Mouse (Mus musculus): ENCODE data around the gene Cog5. TPM values are rescaled to one million over a fixed set of nuclear protein-coding genes. Genes with fewer than 3 reads are reported as not detected.

Cog5 gene
- polyA plus RNA-seq, 1 experiment from 2014 or later = 34.2 TPM

DNA sequence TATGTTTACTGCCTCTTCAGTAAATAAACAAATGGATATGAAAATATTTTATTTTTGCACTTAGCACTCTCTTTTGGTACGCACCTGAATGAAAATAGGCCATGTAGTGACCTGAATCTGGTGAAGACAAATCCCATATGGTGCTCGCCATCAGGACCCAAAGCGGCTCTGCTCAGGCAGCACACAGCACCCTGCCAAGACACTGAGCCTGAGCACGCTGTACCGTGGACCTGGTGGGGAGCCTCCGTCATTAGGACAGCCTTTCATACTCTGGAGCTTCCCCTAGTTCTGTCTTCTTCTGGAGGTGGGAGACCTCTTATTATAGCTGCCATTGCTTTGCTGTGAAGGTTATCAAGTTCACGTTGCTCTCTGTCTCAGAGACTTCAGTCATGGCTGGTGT lies 238.1 kb downstream of the Cog5 start:
- Histone ChIP-seq H3K27ac (ENCODE audit: poor library complexity, severe bottlenecking) (no peak overlapping the region), H3K9me3 (replicated peaks) (no peaks in the 10 kb centered on the region), H3K36me3 (peaks cover 8% of the 10 kb centered on the region; the same call in 1 of the 2 replicates), H3K4me1 (replicated peaks) (peaks cover 17% of the 10 kb centered on the region), H3K4me2 (no peak overlapping the region), H3K9ac (no peak overlapping the region), H3K4me3 (no peak overlapping the region), H3K27me3 (replicated peaks) (no peaks in the 10 kb centered on the region)
- ATAC-seq (ENCODE audit: insufficient number of reproducible peaks, low FRiP score) = no peak
- 84% methylated on average over 7 of the region's 7 CpGs for WGBS

- Histone ChIP-seq H3K4me1 (replicated peaks) (peaks cover 17% of the 10 kb centered on the region), H3K4me2 (no peak overlapping the region), H3K4me3 (no peak overlapping the region), H3K9me3 (replicated peaks) (no peaks in the 10 kb centered on the region), H3K27ac (ENCODE audit: poor library complexity, severe bottlenecking) (0 out of 2 replicates have a peak overlapping the region, but pooled peaks have one; percentile 19), H3K36me3 (peaks cover 10% of the 10 kb centered on the region), H3K9ac (no peak overlapping the region), H3K27me3 (replicated peaks) (no peaks in the 10 kb centered on the region)
- WGBS = 37% methylated on average over 8 of the region's 8 CpGs
- no peak for ATAC-seq (ENCODE audit: insufficient number of reproducible peaks, low FRiP score)
These were observed 240.5 kb downstream of the Cog5 start for GRCm38 (mm10) chr12:31895095-31895734.

GRCm38 (mm10) chr12:31895888-31896287 lies 241.2 kb downstream of the Cog5 start:
- ATAC-seq (ENCODE audit: insufficient number of reproducible peaks, low FRiP score) = no peak
- H3K4me1 ChIP-seq (replicated peaks) = peaks cover 17% of the 10 kb centered on the region
- WGBS = 8% methylated on average over 2 of the region's 2 CpGs
- no peak overlapping the region for H3K9ac ChIP-seq
- no peak overlapping the region for H3K27ac ChIP-seq (ENCODE audit: poor library complexity, severe bottlenecking)
- no peak overlapping the region for H3K4me2 ChIP-seq
- no peak overlapping the region for H3K4me3 ChIP-seq
- no peaks in the 10 kb centered on the region for H3K9me3 ChIP-seq (replicated peaks)
- H3K27me3 ChIP-seq (replicated peaks) = no peaks in the 10 kb centered on the region
- peaks cover 7% of the 10 kb centered on the region; the same call in 1 of the 2 replicates for H3K36me3 ChIP-seq

GRCm38 (mm10) chr12:31896295-31896694 lies 241.6 kb downstream of the Cog5 start:
- H3K4me2 ChIP-seq = no peak overlapping the region
- peaks cover 7% of the 10 kb centered on the region; the same call in 1 of the 2 replicates for H3K36me3 ChIP-seq
- H3K9me3 ChIP-seq (replicated peaks) = no peaks in the 10 kb centered on the region
- no peaks in the 10 kb centered on the region for H3K27me3 ChIP-seq (replicated peaks)
- no peak overlapping the region for H3K4me3 ChIP-seq
- H3K4me1 ChIP-seq (replicated peaks) = peaks cover 17% of the 10 kb centered on the region
- no peak for ATAC-seq (ENCODE audit: insufficient number of reproducible peaks, low FRiP score)
- no peak overlapping the region for H3K9ac ChIP-seq
- 43% methylated on average over 5 of the region's 5 CpGs for WGBS
- H3K27ac ChIP-seq (ENCODE audit: poor library complexity, severe bottlenecking) = no peak overlapping the region

DNA sequence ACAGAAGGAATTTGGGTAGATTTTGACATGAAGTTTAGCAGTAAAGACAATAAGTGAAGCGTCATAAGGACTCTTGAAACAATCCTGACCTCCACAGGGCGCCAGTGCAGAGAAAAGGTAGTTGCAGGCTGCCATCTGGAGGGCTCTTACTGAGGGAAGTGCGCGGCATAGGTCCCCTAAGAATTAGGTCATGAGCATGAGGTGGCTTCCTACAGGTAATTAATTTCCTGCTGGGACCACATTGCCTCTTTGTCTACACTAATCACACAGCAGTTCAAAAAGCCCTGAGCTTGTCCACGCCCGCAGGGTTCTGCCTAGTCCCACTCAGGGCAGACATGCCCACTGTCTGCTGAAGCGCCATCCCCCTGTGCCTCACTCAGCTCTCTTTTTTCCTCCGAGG lies 242.3 kb downstream of the Cog5 start:
- Histone ChIP-seq H3K4me1 (replicated peaks) (peaks cover 17% of the 10 kb centered on the region), H3K27me3 (replicated peaks) (no peaks in the 10 kb centered on the region), H3K27ac (ENCODE audit: poor library complexity, severe bottlenecking) (no peak overlapping the region), H3K9me3 (replicated peaks) (no peaks in the 10 kb centered on the region), H3K9ac (no peak overlapping the region), H3K36me3 (peaks cover 7% of the 10 kb centered on the region; the same call in 1 of the 2 replicates), H3K4me2 (no peak overlapping the region), H3K4me3 (no peak overlapping the region)
- ATAC-seq (ENCODE audit: insufficient number of reproducible peaks, low FRiP score) = no peak
- WGBS = 55% methylated on average over 8 of the region's 8 CpGs

GRCm38 (mm10) chr12:31897456-31897855 lies 242.8 kb downstream of the Cog5 start:
- Histone ChIP-seq H3K9ac (no peak overlapping the region), H3K36me3 (peaks cover 7% of the 10 kb centered on the region; the same call in 1 of the 2 replicates), H3K27me3 (replicated peaks) (no peaks in the 10 kb centered on the region), H3K4me2 (no peak overlapping the region), H3K4me3 (no peak overlapping the region), H3K9me3 (replicated peaks) (no peaks in the 10 kb centered on the region), H3K4me1 (replicated peaks) (peaks cover 17% of the 10 kb centered on the region), H3K27ac (ENCODE audit: poor library complexity, severe bottlenecking) (no peak overlapping the region)
- 72% methylated on average over 7 of the region's 7 CpGs for WGBS
- ATAC-seq (ENCODE audit: insufficient number of reproducible peaks, low FRiP score) = no peak

DNA sequence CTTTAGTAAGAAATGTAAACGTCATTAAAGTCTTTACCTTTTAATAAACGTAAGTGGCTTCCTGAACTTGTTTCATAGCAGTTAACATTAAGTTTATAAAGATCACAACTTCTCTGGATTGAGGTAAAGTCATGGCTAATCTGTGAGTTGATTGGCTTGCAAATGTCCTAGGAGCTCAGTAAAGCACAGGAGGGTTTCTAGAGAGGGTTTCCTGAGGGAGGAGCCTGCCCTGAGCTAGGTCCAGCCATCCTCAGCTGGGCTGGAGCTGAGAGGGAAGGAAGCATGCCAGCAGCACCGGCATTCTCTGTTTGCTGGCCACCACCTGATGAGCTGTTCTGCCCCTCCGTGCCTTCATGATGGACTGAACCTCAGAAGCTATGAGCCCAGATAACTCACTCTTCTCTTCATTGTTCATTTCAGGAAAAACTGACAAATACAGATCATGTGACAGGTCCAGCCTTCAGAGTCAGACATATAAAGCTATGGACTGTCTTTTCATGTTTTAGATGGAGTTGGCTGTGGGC lies 245.8 kb downstream of the Cog5 start:
- Histone ChIP-seq H3K36me3 (peaks cover 11% of the 10 kb centered on the region), H3K4me3 (no peak overlapping the region), H3K27ac (ENCODE audit: poor library complexity, severe bottlenecking) (no peak overlapping the region), H3K4me1 (replicated peaks) (peaks cover 13% of the 10 kb centered on the region), H3K27me3 (replicated peaks) (no peaks in the 10 kb centered on the region), H3K9ac (no peak overlapping the region), H3K4me2 (no peak overlapping the region), H3K9me3 (replicated peaks) (no peaks in the 10 kb centered on the region)
- WGBS = 78% methylated on average over 4 of the region's 4 CpGs
- ATAC-seq (ENCODE audit: insufficient number of reproducible peaks, low FRiP score) = no peak

DNA sequence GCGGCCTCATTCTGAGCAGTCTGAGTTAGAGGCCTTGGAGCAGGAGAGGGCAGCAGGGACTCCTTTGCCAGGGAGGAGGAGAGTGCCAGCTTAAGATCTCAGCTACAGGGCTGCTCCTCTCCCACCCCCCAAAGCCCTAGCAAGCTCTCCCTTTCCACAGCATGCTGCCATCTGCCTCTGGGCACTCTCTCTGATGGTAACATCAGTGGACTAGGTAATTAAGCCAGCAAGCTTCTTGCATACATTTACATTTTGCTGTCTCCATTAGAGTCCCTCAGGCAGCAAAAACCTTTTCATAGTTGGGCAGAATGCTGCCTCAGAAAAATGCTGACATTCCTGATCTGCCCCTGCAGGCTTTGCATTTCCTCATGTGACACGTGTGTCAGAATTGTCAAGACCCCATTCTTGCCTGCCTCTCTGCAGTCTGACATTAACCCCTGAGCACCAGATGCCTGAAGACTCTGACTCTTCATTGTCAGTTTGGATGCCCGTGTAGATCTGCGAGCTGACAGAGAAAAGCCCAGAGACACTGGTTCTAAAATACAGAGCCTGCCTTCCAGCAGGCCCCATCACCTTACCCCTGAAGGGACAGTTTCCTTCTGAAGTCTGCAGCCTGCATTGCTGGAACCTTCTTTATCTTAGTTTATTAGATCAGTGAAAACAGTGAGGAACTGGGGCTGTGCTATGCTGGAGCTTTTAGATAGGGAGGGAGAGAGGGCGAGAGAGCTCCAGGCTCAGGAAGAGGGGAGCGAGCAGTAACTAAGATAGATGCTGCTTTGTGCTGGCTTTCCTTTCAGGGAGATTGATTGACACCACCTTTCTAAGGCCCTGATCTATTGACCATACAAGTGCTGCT lies 251.3 kb downstream of the Cog5 start:
- Histone ChIP-seq H3K36me3 (peaks cover 10% of the 10 kb centered on the region), H3K4me3 (no peak overlapping the region), H3K27ac (ENCODE audit: poor library complexity, severe bottlenecking) (no peak overlapping the region), H3K4me2 (no peak overlapping the region), H3K27me3 (replicated peaks) (no peaks in the 10 kb centered on the region), H3K4me1 (replicated peaks) (peaks cover 9% of the 10 kb centered on the region), H3K9me3 (replicated peaks) (no peaks in the 10 kb centered on the region), H3K9ac (no peak overlapping the region)
- ATAC-seq (ENCODE audit: insufficient number of reproducible peaks, low FRiP score) = no peak
- WGBS = 32% methylated on average over 6 of the region's 6 CpGs

GRCm38 (mm10) chr12:31907436-31907835 lies 252.8 kb downstream of the Cog5 start:
- H3K36me3 ChIP-seq = peaks cover 10% of the 10 kb centered on the region
- no peak overlapping the region for H3K4me2 ChIP-seq
- H3K4me1 ChIP-seq (replicated peaks) = peaks cover 9% of the 10 kb centered on the region
- no peak overlapping the region for H3K9ac ChIP-seq
- H3K4me3 ChIP-seq = no peak overlapping the region
- no peaks in the 10 kb centered on the region for H3K9me3 ChIP-seq (replicated peaks)
- 89% methylated on average over 2 of the region's 2 CpGs for WGBS
- H3K27ac ChIP-seq (ENCODE audit: poor library complexity, severe bottlenecking) = no peak overlapping the region
- ATAC-seq (ENCODE audit: insufficient number of reproducible peaks, low FRiP score) = no peak
- H3K27me3 ChIP-seq (replicated peaks) = no peaks in the 10 kb centered on the region

- H3K36me3 ChIP-seq = peaks cover 3% of the 10 kb centered on the region; the same call in 1 of the 2 replicates
- H3K9me3 ChIP-seq (replicated peaks) = no peaks in the 10 kb centered on the region
- H3K27me3 ChIP-seq (replicated peaks) = no peaks in the 10 kb centered on the region
- ATAC-seq (ENCODE audit: insufficient number of reproducible peaks, low FRiP score) = no peak
- no peak overlapping the region for H3K9ac ChIP-seq
- H3K4me3 ChIP-seq = no peak overlapping the region
- H3K4me1 ChIP-seq (replicated peaks) = peaks cover 13% of the 10 kb centered on the region
- H3K27ac ChIP-seq (ENCODE audit: poor library complexity, severe bottlenecking) = no peak overlapping the region
- WGBS = 79% methylated on average over 6 of the region's 6 CpGs
- H3K4me2 ChIP-seq = no peak overlapping the region
These were observed 258.4 kb downstream of the Cog5 start for GRCm38 (mm10) chr12:31912966-31913551.

- Histone ChIP-seq H3K4me1 (replicated peaks) (peaks cover 13% of the 10 kb centered on the region), H3K27ac (ENCODE audit: poor library complexity, severe bottlenecking) (0 out of 2 replicates have a peak overlapping the region, but pooled peaks have one; percentile 38), H3K36me3 (peaks cover 6% of the 10 kb centered on the region)
These were observed 258.9 kb downstream of the Cog5 start for GRCm38 (mm10) chr12:31913614-31914013.

More at GRCm38 (mm10) chr12:31913614-31914013, 258.9 kb downstream of the Cog5 start:
- Histone ChIP-seq H3K27me3 (replicated peaks) (no peaks in the 10 kb centered on the region), H3K9me3 (replicated peaks) (no peaks in the 10 kb centered on the region), H3K4me3 (no peak overlapping the region), H3K4me2 (no peak overlapping the region), H3K9ac (no peak overlapping the region)
- WGBS = 30% methylated on average over 4 of the region's 4 CpGs
- ATAC-seq (ENCODE audit: insufficient number of reproducible peaks, low FRiP score) = no peak
